8 mouse cellular contexts compared by ENCODE assay signal in genomic region chr6:38345796-38346195, GRCm38 (mm10). TPM values are rescaled to one million over a fixed set of nuclear protein-coding genes. Genes with fewer than 3 reads are reported as not detected.
DNase-seq lines count a peak whose midpoint lies in the region; ATAC-seq lines count a peak whose summit lies in the region.

No protein-coding gene starts in this region.

- peak; percentile 29 to 39 for DNase-seq in B cell, adult 2 months
- peak; percentile 60 for DNase-seq in ZHBTc4 (ENCODE audit: low read depth, low spot score)
- DNase-seq in heart, adult 9 months (ENCODE audit: low spot score in 2 of 2) = peak; percentile 74 to 81
- DNase-seq in liver, embryonic 13.5 days = peak; percentile 88
- DNase-seq in spleen, postnatal 36 days (ENCODE audit: low spot score in 2 of 2) = peak; percentile 72 to 82
- no peak for DNase-seq in frontal cortex, postnatal 14 days (ENCODE audit: low spot score in 2 of 2)
- no peak for DNase-seq in layer of hippocampus, adult 18-20 months (ENCODE audit: low spot score in 2 of 2)
- no peak for DNase-seq in left cerebral cortex, postnatal 10 days (ENCODE audit: extremely low spot score in 1 of 2, low spot score in 2 of 2)

- peaks cover 94% of the 10 kb centered on the region for H3K4me1 ChIP-seq in liver, embryonic 13.5 days (replicated peaks)

- intact Hi-C loops in left cerebral cortex, postnatal 10 days (cut with DNase I) = no loop called here

- ATAC-seq in liver, embryonic 13.5 days (ENCODE audit: low read depth) = peak; percentile 73

- 5% methylated on average over 7 of the region's 7 CpGs for WGBS in liver, embryonic 13.5 days (ENCODE audit: insufficient replicate concordance)

- peak overlapping the region; percentile 99 for H3K27ac ChIP-seq in liver, embryonic 13.5 days

- H3K27me3 ChIP-seq in liver, embryonic 13.5 days = no peaks in the 10 kb centered on the region

- peak overlapping the region; percentile 39 for H3K4me3 ChIP-seq in liver, embryonic 13.5 days (replicated peaks)

- H3K9me3 ChIP-seq in liver, embryonic 13.5 days (replicated peaks) = no peaks in the 10 kb centered on the region

- H3K36me3 ChIP-seq in liver, embryonic 13.5 days = peaks cover 39% of the 10 kb centered on the region

- peak overlapping the region; percentile 79 for H3K9ac ChIP-seq in liver, embryonic 13.5 days

- H3K4me2 ChIP-seq in liver, embryonic 13.5 days = peak overlapping the region; percentile 88

RNA-seq across cellular contexts. Expression of gene Zc3hav1, which starts 8.6 kb away (rescaled TPM):
- polyA plus RNA-seq in liver, embryonic 13.5 days (2015; fragmentation: Nextera tagmentation; extraction: Ambion mirVana) = 24.6 and 25.8 TPM in 2 replicates
- 1 to 10 TPM; 5.1 to 7.1 TPM for total RNA-seq in layer of hippocampus, adult 18-20 months (2021)
- 1 to 10 TPM; 2.9 TPM for total RNA-seq in left cerebral cortex, postnatal 10 days (2021)

RNA-seq across cellular contexts. Expression of gene Ttc26, which starts 35.5 kb away (rescaled TPM):
- polyA plus RNA-seq in liver, embryonic 13.5 days (2015; fragmentation: Nextera tagmentation; extraction: Ambion mirVana) = 0.70 and 0.74 TPM in 2 replicates
- total RNA-seq in layer of hippocampus, adult 18-20 months (2021) = 10 to 100 TPM; 12.0 to 12.7 TPM
- total RNA-seq in left cerebral cortex, postnatal 10 days (2021) = 1 to 10 TPM; 8.7 to 9.2 TPM

RNA-seq across cellular contexts. Expression of gene Zc3hav1l, which starts 46.7 kb away (rescaled TPM):
- 1.6 and 2.1 TPM in 2 replicates for polyA plus RNA-seq in liver, embryonic 13.5 days (2015; fragmentation: Nextera tagmentation; extraction: Ambion mirVana)
- 1 to 10 TPM; 4.5 to 4.6 TPM for total RNA-seq in layer of hippocampus, adult 18-20 months (2021)
- 1 to 10 TPM; 2.9 to 3.5 TPM for total RNA-seq in left cerebral cortex, postnatal 10 days (2021)

Comparison
In these comparisons a context has a peak if more than half of its experiments do, and no peak if none do; other contexts are left out.
1. DNase-seq: peak in B cell, adult 2 months (2 of 2), ZHBTc4 (single experiment), heart, adult 9 months (2 of 2), liver, embryonic 13.5 days (single experiment) and spleen, postnatal 36 days (2 of 2); none in frontal cortex, postnatal 14 days (0 of 2), layer of hippocampus, adult 18-20 months (0 of 2) and left cerebral cortex, postnatal 10 days (0 of 2).